Mouse (Mus musculus): Measurements from ENCODE around the gene Ube2l6.
A peak's percentile ranks its signal among the peaks of the same experiment; 100 is the strongest.

Ube2l6 gene

GRCm38 (mm10) chr2:84837817-84838592 lies 39.4 kb downstream of the Ube2l6 start:
- no peak for DNase-seq (ENCODE audit: low spot score in 2 of 2)

- no peak for DNase-seq (ENCODE audit: low spot score in 2 of 2)
Measured at GRCm38 (mm10) chr2:84838593-84838949, 39.9 kb downstream of the Ube2l6 start, which contains the start of gene Slc43a1. Slc43a1 (plus strand) TSS chr2:84838850.

GRCm38 (mm10) chr2:84838993-84839980 lies 40.7 kb downstream of the Ube2l6 start:
- DNase-seq (ENCODE audit: low spot score in 2 of 2) = peak; percentile 44 to 55

- DNase-seq (ENCODE audit: low spot score in 2 of 2) = peak; percentile 64 to 73
Measured at GRCm38 (mm10) chr2:84840016-84840747, 41.6 kb downstream of the Ube2l6 start.

GRCm38 (mm10) chr2:84840748-84841563 lies 42.3 kb downstream of the Ube2l6 start:
- DNase-seq (ENCODE audit: low spot score in 2 of 2) = no peak

- no peak for DNase-seq (ENCODE audit: low spot score in 2 of 2)
Measured at GRCm38 (mm10) chr2:84841905-84842304, 43.3 kb downstream of the Ube2l6 start.

GRCm38 (mm10) chr2:84843654-84844053 lies 45.0 kb downstream of the Ube2l6 start:
- no peak for DNase-seq (ENCODE audit: low spot score in 2 of 2)

- DNase-seq (ENCODE audit: low spot score in 2 of 2) = no peak
Measured at GRCm38 (mm10) chr2:84845226-84845625, 46.6 kb downstream of the Ube2l6 start.

GRCm38 (mm10) chr2:84850407-84851129 lies 51.9 kb downstream of the Ube2l6 start:
- DNase-seq (ENCODE audit: low spot score in 2 of 2) = no peak

- DNase-seq (ENCODE audit: low spot score in 2 of 2) = peak; percentile 81 to 85
Measured at GRCm38 (mm10) chr2:84851130-84852040, 52.8 kb downstream of the Ube2l6 start.

GRCm38 (mm10) chr2:84855732-84856131 lies 57.1 kb downstream of the Ube2l6 start:
- DNase-seq (ENCODE audit: low spot score in 2 of 2) = no peak

- no peak for DNase-seq (ENCODE audit: low spot score in 2 of 2)
Measured at GRCm38 (mm10) chr2:84858551-84858950, 59.9 kb downstream of the Ube2l6 start.
